Mouse (Mus musculus): ENCODE results near the gene Anxa5. TPM values are rescaled to one million over a fixed set of nuclear protein-coding genes. Genes with fewer than 3 reads are reported as not detected.

The Anxa5 gene
- polyA plus RNA-seq, 1 experiment from 2014 or later: 247 TPM

DNA sequence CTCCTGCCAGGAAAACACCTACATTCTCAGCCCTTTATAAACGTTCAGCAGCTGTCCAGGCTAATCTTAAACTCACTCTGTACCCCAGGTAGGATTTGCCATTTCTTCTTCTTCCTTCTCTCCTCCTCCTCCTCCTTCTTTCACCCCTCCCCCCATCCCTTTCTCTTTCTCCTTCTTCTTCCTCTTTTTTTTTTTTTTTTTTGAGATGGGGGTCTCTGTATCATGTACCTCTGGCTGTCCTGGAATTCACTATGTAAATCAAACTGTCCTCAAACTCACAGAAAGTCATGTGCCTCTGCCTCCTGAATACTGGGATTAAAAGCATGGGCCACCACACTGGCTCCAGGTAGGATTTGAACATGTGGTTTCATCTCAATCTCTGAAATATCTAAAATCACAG is 13.3 kb downstream of the Anxa5 start:
- Histone ChIP-seq H3K36me3 (no peaks in the 10 kb centered on the region), H3K4me1 (replicated peaks) (no peaks in the 10 kb centered on the region), H3K9me3 (no peaks in the 10 kb centered on the region), H3K27ac (no peak overlapping the region), H3K27me3 (replicated peaks) (no peaks in the 10 kb centered on the region), H3K4me2 (replicated peaks) (no peak overlapping the region), H3K9ac (no peak overlapping the region), H3K4me3 (replicated peaks) (no peak overlapping the region)
- ATAC-seq: no peak
- 31% methylated on average over 1 of the region's 1 CpGs for WGBS

DNA sequence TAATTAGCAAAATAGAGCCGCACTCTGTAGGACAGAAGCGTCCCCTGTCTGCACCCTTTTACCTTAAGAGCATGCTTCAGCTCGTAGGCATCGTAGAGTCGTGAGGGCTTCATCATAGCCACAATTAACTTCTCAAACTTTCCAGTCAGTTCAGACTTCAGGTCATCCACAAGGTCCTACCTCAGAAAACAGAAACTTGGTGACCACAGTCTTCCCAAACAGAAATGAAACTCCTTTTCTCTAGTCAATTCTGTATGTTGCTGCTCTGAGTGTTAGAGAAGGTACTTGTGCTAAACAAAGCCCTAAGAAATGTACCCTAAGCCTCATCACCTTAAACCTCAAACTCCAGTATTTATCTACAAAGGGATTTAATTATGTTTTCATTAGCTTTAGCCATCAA is 13.9 kb downstream of the Anxa5 start:
- H3K27me3 ChIP-seq (replicated peaks): no peaks in the 10 kb centered on the region
- 89% methylated on average over 5 of the region's 5 CpGs for WGBS

DNA sequence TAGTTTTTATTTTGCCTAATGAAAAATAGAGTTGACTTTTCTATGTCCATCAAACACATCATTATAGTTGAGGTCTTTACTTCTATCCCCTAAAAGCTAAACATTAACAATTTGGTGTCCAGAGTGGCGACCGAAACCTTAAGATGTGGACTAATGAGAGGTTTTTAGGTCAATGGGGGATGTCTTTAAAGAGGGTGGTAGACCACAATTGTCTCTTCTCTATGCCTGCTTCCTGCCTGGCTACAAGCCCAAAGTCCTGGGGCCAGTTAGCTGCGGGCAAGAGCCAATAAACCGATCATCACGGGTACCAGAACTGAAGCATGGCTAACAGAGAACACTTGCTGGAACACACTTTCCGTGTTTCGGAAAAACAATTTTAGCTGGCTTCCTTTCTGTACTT is 15.0 kb downstream of the Anxa5 start:
- no peaks in the 10 kb centered on the region for H3K36me3 ChIP-seq
- 80% methylated on average over 7 of the region's 7 CpGs for WGBS
- no peaks in the 10 kb centered on the region for H3K4me1 ChIP-seq (replicated peaks)
- H3K9me3 ChIP-seq: no peaks in the 10 kb centered on the region
- H3K4me2 ChIP-seq (replicated peaks): no peak overlapping the region
- no peak overlapping the region for H3K4me3 ChIP-seq (replicated peaks)
- H3K9ac ChIP-seq: no peak overlapping the region
- ATAC-seq: no peak
- H3K27ac ChIP-seq: no peak overlapping the region
- H3K27me3 ChIP-seq (replicated peaks): no peaks in the 10 kb centered on the region

More for the DNA sequence above, 13.9 kb downstream of the Anxa5 start:
- Histone ChIP-seq H3K36me3 (no peaks in the 10 kb centered on the region), H3K4me2 (replicated peaks) (no peak overlapping the region), H3K27ac (no peak overlapping the region), H3K4me3 (replicated peaks) (no peak overlapping the region), H3K4me1 (replicated peaks) (no peaks in the 10 kb centered on the region), H3K9ac (no peak overlapping the region), H3K9me3 (no peaks in the 10 kb centered on the region)
- no peak for ATAC-seq

DNA sequence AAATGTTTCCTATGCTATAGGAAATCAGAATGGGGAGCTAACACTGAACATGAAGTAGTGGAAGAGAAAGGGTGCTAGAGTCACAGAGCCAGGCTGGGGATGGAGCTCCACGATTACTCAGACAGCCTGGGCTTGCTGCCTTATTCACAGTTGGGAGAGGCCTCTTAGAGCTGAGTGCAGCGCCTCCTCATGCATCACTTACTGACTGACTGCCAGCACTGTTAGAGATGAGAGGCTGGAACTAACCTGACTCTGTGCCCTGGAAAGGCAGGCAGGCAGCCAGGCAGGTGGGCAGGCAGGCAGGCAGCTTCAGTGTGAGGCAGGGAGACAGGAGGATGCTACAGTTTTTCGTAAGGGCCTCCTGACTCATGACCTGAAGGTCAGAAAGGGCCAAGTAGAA is 20.1 kb downstream of the Anxa5 start:
- no peak for ATAC-seq
- H3K27ac ChIP-seq: no peak overlapping the region
- H3K9ac ChIP-seq: no peak overlapping the region
- WGBS: 85% methylated on average over 3 of the region's 3 CpGs
- H3K36me3 ChIP-seq: peaks cover 9% of the 10 kb centered on the region; the same call in 1 of the 2 replicates
- H3K4me2 ChIP-seq (replicated peaks): no peak overlapping the region
- no peaks in the 10 kb centered on the region for H3K9me3 ChIP-seq
- H3K4me1 ChIP-seq (replicated peaks): no peaks in the 10 kb centered on the region
- no peak overlapping the region for H3K4me3 ChIP-seq (replicated peaks)
- no peaks in the 10 kb centered on the region for H3K27me3 ChIP-seq (replicated peaks)

DNA sequence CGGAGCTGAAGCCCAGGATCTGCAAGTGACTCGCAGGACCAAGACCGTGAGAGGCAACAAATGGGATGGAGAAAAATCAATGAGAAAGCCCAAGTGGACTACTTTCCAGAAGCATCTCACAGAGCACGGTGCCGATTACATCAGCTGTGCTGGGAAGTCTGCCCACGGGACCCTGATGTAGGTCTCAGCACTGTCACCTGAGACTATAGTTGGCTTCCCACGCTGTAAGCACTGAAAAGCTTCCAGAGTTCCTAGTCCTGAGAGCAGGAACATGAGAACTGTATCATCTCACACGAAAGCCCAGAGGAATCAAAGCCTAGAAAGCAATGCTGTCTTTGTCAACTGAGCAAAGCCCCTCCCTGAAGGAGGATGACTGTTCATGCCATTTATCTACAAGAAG is 20.6 kb downstream of the Anxa5 start:
- no peak for ATAC-seq
- 90% methylated on average over 8 of the region's 8 CpGs for WGBS
- no peaks in the 10 kb centered on the region for H3K4me1 ChIP-seq (replicated peaks)
- H3K9me3 ChIP-seq: no peaks in the 10 kb centered on the region
- no peak overlapping the region for H3K4me3 ChIP-seq (replicated peaks)
- H3K27ac ChIP-seq: no peak overlapping the region
- H3K27me3 ChIP-seq (replicated peaks): no peaks in the 10 kb centered on the region
- H3K9ac ChIP-seq: no peak overlapping the region
- no peak overlapping the region for H3K4me2 ChIP-seq (replicated peaks)
- peaks cover 12% of the 10 kb centered on the region for H3K36me3 ChIP-seq

DNA sequence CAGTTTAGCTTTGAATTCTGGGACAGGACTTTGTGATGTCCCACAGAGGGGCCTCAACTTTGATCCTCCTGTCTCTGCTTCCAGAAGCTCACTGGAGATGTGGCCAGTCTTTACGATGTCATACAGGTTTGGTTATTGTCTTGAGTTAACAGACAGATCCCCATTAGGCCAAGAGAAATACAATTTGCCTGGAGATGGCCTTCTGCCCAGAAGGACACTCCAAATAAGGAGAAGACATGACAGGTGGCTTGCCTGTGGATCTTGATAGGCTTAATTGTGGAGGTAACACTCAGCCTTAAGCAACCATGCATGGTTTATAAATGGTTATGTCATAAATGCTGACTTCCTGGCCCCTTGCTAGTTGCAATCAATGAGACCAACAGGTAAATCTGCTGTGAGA is 23.2 kb downstream of the Anxa5 start:
- Histone ChIP-seq H3K4me2 (replicated peaks) (no peak overlapping the region), H3K9ac (no peak overlapping the region), H3K27me3 (replicated peaks) (no peaks in the 10 kb centered on the region), H3K4me3 (replicated peaks) (no peak overlapping the region), H3K36me3 (peaks cover 17% of the 10 kb centered on the region), H3K4me1 (replicated peaks) (no peaks in the 10 kb centered on the region), H3K27ac (no peak overlapping the region), H3K9me3 (no peaks in the 10 kb centered on the region)
- ATAC-seq: no peak
- 65% methylated on average over 1 of the region's 1 CpGs for WGBS

DNA sequence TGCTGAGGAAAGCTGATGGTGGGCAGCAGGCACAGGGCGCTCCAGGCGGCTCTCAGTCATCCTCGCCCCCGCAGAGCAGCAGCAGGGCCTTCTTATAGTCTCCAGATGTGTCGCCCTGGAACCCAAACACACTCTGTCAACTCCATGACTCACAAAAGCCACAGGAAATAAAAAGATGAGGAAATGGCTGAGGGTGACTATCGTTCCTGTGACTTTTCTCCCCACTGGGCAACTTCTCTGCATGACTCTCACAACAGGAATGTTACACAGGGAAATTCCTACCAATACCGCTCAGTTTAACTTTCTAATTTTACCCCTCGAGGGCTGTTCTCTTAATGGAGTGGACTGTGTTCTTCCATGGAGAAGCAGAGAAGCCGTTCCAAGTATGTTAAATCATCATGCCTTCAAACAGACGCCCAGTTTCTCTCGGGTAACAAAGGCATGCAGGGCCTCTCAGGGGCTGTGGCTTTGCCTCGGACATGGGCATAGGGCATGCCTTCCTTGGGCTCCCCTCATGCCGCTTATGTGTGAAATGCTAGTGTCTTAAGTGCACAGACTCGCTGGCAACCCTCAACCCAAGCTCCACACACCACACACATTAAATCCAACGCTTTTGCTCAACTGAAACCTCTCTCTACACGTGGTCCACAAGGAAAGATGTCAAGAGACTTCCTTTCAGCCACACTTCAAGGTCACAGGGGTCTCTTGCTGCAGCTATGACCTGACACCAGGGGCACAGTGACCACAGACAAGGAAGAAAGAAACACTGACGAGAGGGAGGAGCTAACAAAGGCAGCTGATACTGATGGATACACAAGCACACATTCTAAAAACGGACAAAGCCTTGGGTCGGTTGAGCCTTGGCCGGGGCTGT is 26.2 kb downstream of the Anxa5 start:
- ATAC-seq: no peak
- no peak overlapping the region for H3K9ac ChIP-seq
- H3K4me2 ChIP-seq (replicated peaks): no peak overlapping the region
- H3K36me3 ChIP-seq: peaks cover 14% of the 10 kb centered on the region
- 50% methylated on average over 20 of the region's 20 CpGs for WGBS
- H3K27ac ChIP-seq: no peak overlapping the region
- no peaks in the 10 kb centered on the region for H3K27me3 ChIP-seq (replicated peaks)
- H3K4me3 ChIP-seq (replicated peaks): no peak overlapping the region
- H3K9me3 ChIP-seq: no peaks in the 10 kb centered on the region
- no peaks in the 10 kb centered on the region for H3K4me1 ChIP-seq (replicated peaks)

DNA sequence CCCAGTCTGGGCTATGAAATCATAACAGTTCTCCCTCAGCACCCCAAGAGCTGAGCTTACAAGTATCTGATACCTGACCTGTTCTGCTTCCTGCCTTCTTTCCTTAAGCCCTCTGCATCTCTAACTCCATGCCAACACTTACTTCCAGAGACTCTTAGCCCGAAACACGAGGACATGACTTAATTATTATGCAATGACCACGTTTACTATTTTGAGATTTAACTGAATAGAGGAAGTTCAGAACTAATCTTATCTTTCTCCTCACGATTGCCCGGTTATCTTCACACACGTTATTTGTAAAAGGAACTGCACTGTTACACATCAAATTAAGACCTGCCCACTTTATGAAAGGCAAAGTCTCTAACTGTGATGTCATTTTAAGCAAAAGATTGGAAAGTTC is 28.8 kb downstream of the Anxa5 start:
- peaks cover 9% of the 10 kb centered on the region; the same call in 1 of the 2 replicates for H3K36me3 ChIP-seq
- no peak for ATAC-seq
- no peaks in the 10 kb centered on the region for H3K27me3 ChIP-seq (replicated peaks)
- no peak overlapping the region for H3K9ac ChIP-seq
- no peaks in the 10 kb centered on the region for H3K4me1 ChIP-seq (replicated peaks)
- H3K4me3 ChIP-seq (replicated peaks): no peak overlapping the region
- no peak overlapping the region for H3K27ac ChIP-seq
- H3K4me2 ChIP-seq (replicated peaks): no peak overlapping the region
- 52% methylated on average over 6 of the region's 6 CpGs for WGBS
- no peaks in the 10 kb centered on the region for H3K9me3 ChIP-seq

DNA sequence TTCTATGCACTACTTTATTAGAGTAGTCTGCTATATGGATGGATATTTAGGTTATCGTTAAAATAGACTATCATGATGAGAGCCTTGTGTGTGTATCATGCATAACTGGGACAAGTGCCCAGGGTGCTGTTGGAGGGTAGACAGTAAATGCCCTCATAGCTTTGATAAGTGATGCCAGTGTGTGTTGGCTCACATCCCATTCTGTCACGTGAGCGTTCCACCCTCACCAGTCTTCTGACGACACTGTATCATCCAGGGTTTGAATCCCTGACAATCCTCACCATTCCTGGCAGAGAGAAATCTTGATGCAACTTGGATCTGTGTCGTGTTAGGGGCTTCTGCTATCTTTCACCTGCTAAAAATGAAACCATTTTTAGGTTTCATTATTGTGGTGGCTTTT is 29.2 kb downstream of the Anxa5 start:
- Histone ChIP-seq H3K27me3 (replicated peaks) (no peaks in the 10 kb centered on the region), H3K9ac (no peak overlapping the region), H3K9me3 (no peaks in the 10 kb centered on the region), H3K4me1 (replicated peaks) (no peaks in the 10 kb centered on the region), H3K4me3 (replicated peaks) (no peak overlapping the region), H3K27ac (no peak overlapping the region), H3K4me2 (replicated peaks) (no peak overlapping the region), H3K36me3 (peaks cover 9% of the 10 kb centered on the region; the same call in 1 of the 2 replicates)
- WGBS: 77% methylated on average over 5 of the region's 5 CpGs
- ATAC-seq: no peak

DNA sequence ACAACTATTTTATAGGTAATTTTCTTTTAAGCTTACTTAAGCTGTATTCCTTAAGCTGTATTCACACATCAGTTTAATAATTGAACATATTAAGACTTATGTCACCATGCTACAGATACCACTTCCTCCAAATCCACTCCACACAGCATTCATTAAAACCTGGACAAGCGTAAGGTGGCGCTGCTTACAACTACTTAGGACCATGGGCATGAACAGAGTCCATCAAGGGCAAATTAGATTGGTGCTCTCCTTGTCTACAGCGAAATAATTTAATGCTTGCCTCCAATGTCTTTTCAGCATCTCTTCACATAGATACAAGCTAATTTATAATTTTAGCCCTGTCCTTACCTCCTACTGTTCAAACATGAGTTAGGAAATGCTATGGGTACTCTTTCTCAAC is 29.7 kb downstream of the Anxa5 start:
- 90% methylated on average over 3 of the region's 3 CpGs for WGBS
- no peak overlapping the region for H3K4me2 ChIP-seq (replicated peaks)
- peaks cover 9% of the 10 kb centered on the region; the same call in 1 of the 2 replicates for H3K36me3 ChIP-seq
- ATAC-seq: no peak
- no peaks in the 10 kb centered on the region for H3K4me1 ChIP-seq (replicated peaks)
- no peak overlapping the region for H3K4me3 ChIP-seq (replicated peaks)
- H3K9ac ChIP-seq: no peak overlapping the region
- H3K27ac ChIP-seq: no peak overlapping the region
- H3K9me3 ChIP-seq: no peaks in the 10 kb centered on the region
- H3K27me3 ChIP-seq (replicated peaks): no peaks in the 10 kb centered on the region

DNA sequence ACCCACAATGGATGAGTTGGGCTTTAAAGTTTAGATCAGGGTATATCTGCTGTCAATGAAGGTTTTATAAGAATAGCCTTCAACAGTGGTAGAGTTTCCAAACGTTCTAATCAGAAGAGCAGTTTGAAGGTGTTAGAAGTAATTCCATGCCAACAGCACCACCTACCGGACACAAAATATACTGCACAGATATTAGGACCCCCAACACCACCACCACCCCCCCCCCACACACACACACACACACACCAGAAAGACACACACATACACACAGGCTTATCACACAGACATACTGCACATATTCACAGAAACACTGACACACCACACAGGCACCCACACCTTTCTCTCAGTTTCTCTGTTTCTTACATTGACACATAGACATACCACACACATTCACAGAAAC is 33.3 kb downstream of the Anxa5 start:
- no peak overlapping the region for H3K9ac ChIP-seq
- H3K27me3 ChIP-seq (replicated peaks): no peaks in the 10 kb centered on the region
- no peaks in the 10 kb centered on the region for H3K4me1 ChIP-seq (replicated peaks)
- H3K4me3 ChIP-seq (replicated peaks): no peak overlapping the region
- H3K9me3 ChIP-seq: no peaks in the 10 kb centered on the region
- no peak overlapping the region for H3K27ac ChIP-seq
- 0% methylated on average over 2 of the region's 2 CpGs for WGBS
- ATAC-seq: peak; percentile 48
- no peak overlapping the region for H3K4me2 ChIP-seq (replicated peaks)
- H3K36me3 ChIP-seq: no peaks in the 10 kb centered on the region

DNA sequence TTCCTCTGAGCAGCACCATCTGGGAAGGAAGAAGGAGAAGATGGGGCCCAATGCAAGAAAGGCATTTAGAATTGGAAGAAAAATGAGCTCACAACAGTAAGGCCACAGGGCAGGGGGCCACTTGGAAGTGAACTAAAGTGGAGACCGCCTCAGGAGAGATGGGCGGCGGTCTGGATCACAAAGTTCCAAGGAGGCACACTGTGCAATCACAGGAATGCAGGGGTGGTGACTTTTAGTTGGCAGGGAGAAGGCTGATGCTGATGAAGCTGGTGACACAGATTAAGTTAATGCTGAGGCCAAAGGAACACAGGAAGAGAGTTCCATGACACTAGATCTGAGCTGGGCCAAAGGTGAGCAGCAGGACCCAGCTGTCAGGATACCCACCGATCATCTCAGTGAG is 35.4 kb downstream of the Anxa5 start:
- Histone ChIP-seq H3K9ac (no peak overlapping the region), H3K27me3 (replicated peaks) (no peaks in the 10 kb centered on the region), H3K4me1 (replicated peaks) (no peaks in the 10 kb centered on the region), H3K27ac (no peak overlapping the region), H3K36me3 (no peaks in the 10 kb centered on the region), H3K4me2 (replicated peaks) (no peak overlapping the region), H3K9me3 (no peaks in the 10 kb centered on the region), H3K4me3 (replicated peaks) (no peak overlapping the region)
- 69% methylated on average over 4 of the region's 4 CpGs for WGBS
- ATAC-seq: no peak

DNA sequence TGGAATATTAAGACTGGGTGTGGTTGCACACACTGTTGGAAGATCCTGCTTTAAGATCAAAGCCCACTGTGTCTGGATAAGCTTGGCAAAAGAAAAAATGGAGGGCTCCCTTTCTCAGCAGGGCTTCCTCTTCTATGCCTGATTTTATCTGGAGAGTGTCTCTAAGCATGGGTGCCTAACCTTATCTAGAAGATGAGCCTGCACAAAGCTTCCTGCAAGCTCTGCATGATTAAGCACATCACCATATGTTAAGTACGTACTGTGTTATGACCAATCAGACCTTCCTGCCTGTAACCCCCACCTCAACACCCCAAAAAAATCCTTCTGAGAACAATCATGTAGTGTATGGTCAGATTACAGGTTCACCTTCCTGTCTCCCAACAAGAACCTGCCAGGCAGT is 45.3 kb downstream of the Anxa5 start:
- Histone ChIP-seq H3K4me1 (replicated peaks) (no peaks in the 10 kb centered on the region), H3K27ac (no peak overlapping the region), H3K4me3 (replicated peaks) (no peak overlapping the region), H3K4me2 (replicated peaks) (no peak overlapping the region), H3K27me3 (replicated peaks) (no peaks in the 10 kb centered on the region), H3K36me3 (no peaks in the 10 kb centered on the region), H3K9ac (no peak overlapping the region), H3K9me3 (no peaks in the 10 kb centered on the region)
- ATAC-seq: no peak
- 89% methylated on average over 1 of the region's 1 CpGs for WGBS
